Mouse (Mus musculus) hindbrain, postnatal 0 days (tissue): ENCODE results near the gene Cd200. TPM values are rescaled to one million over a fixed set of nuclear protein-coding genes. Genes with fewer than 3 reads are reported as not detected.

ENCODE experiments used
- ATAC-seq: fragments of 200-750 bp; cut with Nextera tagmentation; 2 replicates; pipeline ENCODE4 v1.8.0; 2017; ENCODE audit warnings: mild to moderate bottlenecking, moderate TSS enrichment, moderate library complexity
- DNase-seq: peaks from one replicate; pipeline ENCODE4 v3.0.0-alpha.2; 2015; ENCODE audit warnings: low spot score
- H3K27ac ChIP-seq: fragments of 300-500 bp; sonication (generic); 2 replicates; pipeline ENCODE4 v1.5.1; 2014; ENCODE audit warnings: mild to moderate bottlenecking
- H3K27me3 ChIP-seq: fragments of 300-500 bp; sonication (generic); 2 replicates; pipeline ENCODE4 v1.6.1; 2014; ENCODE audit warnings: low read length, mixed read lengths; ENCODE audit not compliant: insufficient read depth
- H3K36me3 ChIP-seq: fragments of 300-500 bp; sonication (generic); 2 replicates; pipeline ENCODE4 v1.6.1; 2014; ENCODE audit warnings: low read length, mixed read lengths; ENCODE audit not compliant: insufficient read depth
- H3K4me1 ChIP-seq: fragments of 300-500 bp; sonication (generic); 2 replicates; pipeline ENCODE4 v1.6.1; 2014; ENCODE audit warnings: antibody characterized with exemption, low read length, mixed read lengths; ENCODE audit not compliant: insufficient read depth
- H3K4me2 ChIP-seq: fragments of 300-500 bp; sonication (generic); 2 replicates; pipeline ENCODE4 v1.6.1; 2014; ENCODE audit warnings: low read depth, mild to moderate bottlenecking, low read length, moderate library complexity, mixed read lengths
- H3K4me3 ChIP-seq: fragments of 300-500 bp; sonication (generic); 2 replicates; pipeline ENCODE4 v1.5.1; 2014; ENCODE audit warnings: low read length
- H3K9ac ChIP-seq: fragments of 300-500 bp; sonication (generic); replicated peaks from 2 replicates; pipeline ENCODE4 v1.6.1; 2014; ENCODE audit warnings: mild to moderate bottlenecking, low read length, moderate library complexity, mixed read lengths
- H3K9me3 ChIP-seq: fragments of 300-500 bp; sonication (generic); 2 replicates; pipeline ENCODE4 v1.6.1; 2016; ENCODE audit warnings: low read length, mixed read lengths
- CTCF ChIP-seq: IDR thresholded peaks from 2 replicates; pipeline ENCODE4 v1.5.1; 2016; ENCODE audit warnings: antibody characterized with exemption, control low read depth, low read depth
- WGBS: fragments of 180-500 bp; shearing (Covaris S2); extraction: QIAGEN DNeasy Blood & Tissue Kit; methylation state at CpG from one replicate; pipeline ENCODE4 v1.1.7; 2014; 5-methylcytosine and 5-hydroxymethylcytosine counted together
- polyA plus RNA-seq: library from polyadenylated mRNA; unstranded; fragments of >200 nt; fragmentation: Nextera tagmentation; extraction: Ambion mirVana; gene quantifications from 2 replicates; pipeline ENCODE4 v1.2.1, GENCODE M21; 2015
- total RNA-seq: library from RNA; depleted of rRNA; stranded (reverse); fragments of >200 nt; gene quantifications from 2 replicates; pipeline ENCODE4 v1.2.3, GENCODE M21; 2014

Cd200 gene
- total and polyA plus RNA-seq, 2 experiments from 2014 or later, result 210 to 385 TPM

DNA sequence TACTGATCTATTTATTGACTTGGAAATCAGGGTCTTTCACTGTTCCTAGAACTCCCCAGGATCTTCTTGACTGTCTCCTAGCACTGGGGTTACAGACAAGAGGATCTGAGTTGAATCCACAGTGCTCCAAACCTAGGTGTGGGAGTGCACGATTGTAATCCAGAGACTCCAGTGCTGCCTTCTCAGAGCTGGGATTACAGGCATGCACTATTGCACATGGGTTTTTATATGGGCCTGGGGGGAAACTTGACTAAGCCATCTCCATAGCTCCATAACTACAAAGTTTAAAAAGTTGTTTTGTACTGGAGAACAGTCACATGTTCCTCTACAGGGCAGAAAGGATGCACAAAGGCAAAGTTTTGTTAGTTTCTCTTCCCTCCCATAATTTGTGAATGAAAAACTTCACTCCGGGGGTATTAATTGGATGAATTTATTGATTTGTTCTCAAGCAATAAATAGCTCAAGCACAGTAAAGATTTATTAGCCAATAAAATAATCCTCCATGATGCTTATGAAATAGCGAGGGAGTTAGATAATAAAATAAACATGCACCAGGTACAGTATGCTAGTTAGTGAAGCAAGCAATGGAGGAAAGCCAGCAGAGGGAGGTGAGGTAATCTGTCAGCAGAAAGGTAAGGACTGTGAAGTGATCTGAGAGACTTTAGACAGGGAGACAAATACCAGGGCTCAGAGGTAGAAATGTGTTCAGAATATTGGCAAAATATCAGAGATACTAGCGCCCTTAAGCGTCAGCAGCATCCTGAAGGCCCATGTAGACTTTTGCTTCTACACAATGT lies 30.5 kb downstream of the Cd200 start:
- WGBS, result 93% methylated on average over 5 of the region's 5 CpGs
- DNase-seq, result no peak
- no peak for TF ChIP-seq CTCF
- ATAC-seq, result no peak
- H3K4me3 ChIP-seq, result no peak overlapping the region
- no peaks in the 10 kb centered on the region for H3K27me3 ChIP-seq
- peaks cover 13% of the 10 kb centered on the region; the same call in 1 of the 2 replicates for H3K36me3 ChIP-seq
- H3K4me2 ChIP-seq, result no peak overlapping the region
- no peaks in the 10 kb centered on the region for H3K9me3 ChIP-seq
- no peak overlapping the region for H3K9ac ChIP-seq
- H3K4me1 ChIP-seq, result no peaks in the 10 kb centered on the region; the same call in 1 of the 2 replicates
- no peak overlapping the region for H3K27ac ChIP-seq

DNA sequence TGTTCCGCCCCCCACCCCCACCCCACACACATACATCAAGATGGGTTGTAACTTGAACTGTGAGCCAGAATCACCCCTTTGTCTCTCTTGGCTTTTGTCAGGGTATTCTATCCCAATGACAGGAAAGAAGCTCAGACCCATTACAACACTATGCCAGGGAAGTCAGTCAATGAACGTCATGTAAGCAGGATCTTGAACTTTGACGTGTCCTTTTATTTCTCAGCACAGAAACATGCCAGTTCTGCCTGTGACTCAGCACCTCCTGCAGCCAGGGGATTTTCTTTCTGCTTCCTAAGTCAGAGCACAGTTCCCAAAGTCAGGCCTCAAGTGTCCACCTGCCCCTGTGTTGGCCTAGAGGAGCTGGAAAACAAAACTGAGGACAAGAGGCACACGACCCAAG lies 31.5 kb downstream of the Cd200 start:
- ATAC-seq, result no peak
- H3K4me1 ChIP-seq, result no peaks in the 10 kb centered on the region; the same call in 1 of the 2 replicates
- H3K9ac ChIP-seq, result no peak overlapping the region
- H3K9me3 ChIP-seq, result no peaks in the 10 kb centered on the region
- 86% methylated on average over 4 of the region's 4 CpGs for WGBS
- no peak overlapping the region for H3K27ac ChIP-seq
- peaks cover 6% of the 10 kb centered on the region; the same call in 1 of the 2 replicates for H3K36me3 ChIP-seq
- H3K27me3 ChIP-seq, result no peaks in the 10 kb centered on the region
- no peak for TF ChIP-seq CTCF
- H3K4me2 ChIP-seq, result no peak overlapping the region
- DNase-seq, result no peak
- no peak overlapping the region for H3K4me3 ChIP-seq

DNA sequence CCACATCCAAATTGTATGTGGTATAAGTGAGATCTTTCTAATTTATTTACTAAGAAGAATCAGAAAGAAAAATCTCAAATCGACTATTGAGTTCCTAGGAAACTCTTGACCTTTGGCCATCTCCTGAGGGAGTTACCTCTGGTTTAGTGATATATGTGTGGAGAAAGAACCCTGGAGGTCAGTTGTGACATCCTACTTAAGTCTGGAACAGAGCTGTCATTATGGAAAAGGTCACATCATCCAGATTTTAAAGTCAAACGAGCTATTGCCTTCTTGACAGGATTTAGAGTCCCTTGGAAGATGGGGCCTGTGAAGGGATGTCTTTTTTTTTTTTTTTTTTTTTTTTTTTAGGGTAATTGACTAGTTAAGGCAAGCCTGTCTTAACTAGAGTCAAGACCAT lies 32.0 kb downstream of the Cd200 start:
- no peak overlapping the region for H3K9ac ChIP-seq
- no peak overlapping the region for H3K4me3 ChIP-seq
- no peaks in the 10 kb centered on the region for H3K27me3 ChIP-seq
- H3K9me3 ChIP-seq, result no peaks in the 10 kb centered on the region
- peaks cover 6% of the 10 kb centered on the region; the same call in 1 of the 2 replicates for H3K36me3 ChIP-seq
- no peaks in the 10 kb centered on the region; the same call in 1 of the 2 replicates for H3K4me1 ChIP-seq
- no peak for DNase-seq
- no peak overlapping the region for H3K27ac ChIP-seq
- H3K4me2 ChIP-seq, result no peak overlapping the region
- WGBS, result 70% methylated on average over 2 of the region's 2 CpGs
- TF ChIP-seq CTCF, result no peak
- ATAC-seq, result no peak

DNA sequence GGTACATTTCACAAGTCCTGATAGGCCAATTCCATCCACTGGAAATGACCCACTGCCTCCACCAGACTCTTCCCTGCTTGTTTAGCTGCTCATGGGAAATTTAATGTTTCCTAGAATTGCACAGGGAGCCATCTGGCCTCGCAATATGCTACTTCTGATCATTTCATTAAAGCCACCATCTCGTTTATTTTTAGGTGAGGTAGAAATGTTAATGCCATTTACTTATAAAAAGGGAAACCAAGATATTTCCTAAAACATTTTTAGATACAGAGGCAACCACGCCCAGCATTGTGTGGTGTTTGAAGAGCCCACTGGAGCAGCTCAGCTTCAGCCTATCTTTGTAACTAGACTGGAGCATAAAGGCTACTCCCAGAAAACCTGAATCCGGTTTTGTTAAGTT lies 32.6 kb downstream of the Cd200 start:
- 78% methylated on average over 4 of the region's 4 CpGs for WGBS
- Histone ChIP-seq H3K27me3 (no peaks in the 10 kb centered on the region), H3K36me3 (0 out of 2 replicates have a peak, but pooled peaks cover under 1% of the 10 kb centered on the region), H3K4me1 (no peaks in the 10 kb centered on the region; the same call in 1 of the 2 replicates), H3K27ac (no peak overlapping the region), H3K4me2 (no peak overlapping the region), H3K4me3 (no peak overlapping the region), H3K9me3 (no peaks in the 10 kb centered on the region), H3K9ac (no peak overlapping the region)
- TF ChIP-seq CTCF, result no peak
- DNase-seq (no peak), ATAC-seq (no peak)

DNA sequence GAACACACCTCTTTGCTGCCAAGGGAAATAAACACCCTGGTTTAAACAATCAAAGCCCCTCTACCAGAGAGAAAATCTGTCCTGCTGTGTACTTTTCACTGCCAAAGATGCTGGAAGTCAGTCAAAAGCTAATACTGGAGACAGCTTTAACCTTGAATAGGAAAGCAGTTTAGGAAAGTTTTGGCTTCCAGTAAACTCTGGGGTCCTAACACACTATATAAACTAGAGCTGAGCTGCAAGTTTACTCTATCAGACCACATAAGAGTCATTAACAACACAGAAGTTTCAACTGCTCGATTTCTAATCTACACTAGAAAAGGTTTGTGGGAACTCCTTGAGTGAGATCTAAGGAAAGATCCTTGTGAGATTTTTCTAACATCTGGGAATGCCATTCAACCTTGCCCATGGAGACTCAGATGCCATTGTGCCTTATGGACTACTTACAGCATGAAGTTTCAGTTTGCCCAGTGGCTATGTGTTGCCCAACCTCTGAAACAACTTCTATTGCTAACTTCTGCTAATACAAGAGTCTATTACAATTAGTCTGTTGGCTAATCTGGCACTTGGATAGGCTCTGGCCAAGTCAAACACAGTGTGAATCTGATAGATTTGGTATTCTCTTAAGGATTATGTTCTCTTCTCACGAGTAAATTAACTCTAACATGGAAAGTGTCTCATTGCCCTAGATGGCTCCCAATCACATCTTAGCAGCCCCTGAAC lies 33.2 kb downstream of the Cd200 start:
- peak; percentile 7 for DNase-seq

DNA sequence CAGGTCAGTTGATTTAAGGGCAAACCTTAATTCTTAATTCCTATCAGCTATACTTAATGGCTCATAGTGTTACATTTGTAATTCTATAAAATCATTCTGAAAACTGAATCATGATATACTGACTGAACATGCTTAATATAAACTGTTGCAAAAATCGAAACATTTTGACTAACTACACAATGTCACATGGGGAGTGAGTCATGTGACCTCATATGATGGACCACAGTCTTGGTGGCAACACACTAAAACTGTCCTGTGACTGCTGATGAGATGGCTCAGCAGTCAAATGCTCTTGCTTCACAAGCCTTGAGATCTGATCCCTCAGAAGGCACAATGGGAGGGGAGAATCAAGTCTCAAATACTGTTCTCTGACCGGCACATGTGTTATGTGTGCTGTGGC lies 34.8 kb downstream of the Cd200 start:
- Histone ChIP-seq H3K4me1 (no peaks in the 10 kb centered on the region; the same call in 1 of the 2 replicates), H3K27me3 (no peaks in the 10 kb centered on the region), H3K9ac (no peak overlapping the region), H3K27ac (no peak overlapping the region), H3K4me2 (no peak overlapping the region), H3K4me3 (no peak overlapping the region), H3K9me3 (no peaks in the 10 kb centered on the region), H3K36me3 (no peaks in the 10 kb centered on the region)
- no peak for DNase-seq
- ATAC-seq, result no peak
- TF ChIP-seq CTCF, result no peak
- WGBS, result 93% methylated on average over 2 of the region's 2 CpGs

More for the DNA sequence above, 33.2 kb downstream of the Cd200 start:
- H3K4me1 ChIP-seq, result no peaks in the 10 kb centered on the region; the same call in 1 of the 2 replicates
- H3K9me3 ChIP-seq, result no peaks in the 10 kb centered on the region
- no peak for TF ChIP-seq CTCF
- H3K36me3 ChIP-seq, result no peaks in the 10 kb centered on the region
- no peak overlapping the region for H3K4me3 ChIP-seq
- no peak overlapping the region for H3K27ac ChIP-seq
- no peaks in the 10 kb centered on the region for H3K27me3 ChIP-seq
- ATAC-seq, result no peak
- WGBS, result 59% methylated on average over 2 of the region's 2 CpGs
- H3K4me2 ChIP-seq, result no peak overlapping the region
- no peak overlapping the region for H3K9ac ChIP-seq
